Mouse (Mus musculus) cortical plate, adult 2 months (tissue): Measurements from ENCODE around the gene Sema3d.

Experiments used
- CTCF ChIP-seq: fragments of 200-500 bp; IDR thresholded peaks from 2 replicates; pipeline ENCODE4 v1.5.1; 2011; ENCODE audit warnings: mild to moderate bottlenecking, control low read depth, low read length; ENCODE audit not compliant: insufficient read depth; ENCODE audit errors: extremely low read depth
- POLR2A ChIP-seq: fragments of 200-500 bp; IDR thresholded peaks from 2 replicates; pipeline ENCODE4 v1.6.1; 2011; ENCODE audit warnings: mild to moderate bottlenecking, low read length, control low read depth; ENCODE audit not compliant: insufficient read depth; ENCODE audit errors: extremely low read depth

DNA sequence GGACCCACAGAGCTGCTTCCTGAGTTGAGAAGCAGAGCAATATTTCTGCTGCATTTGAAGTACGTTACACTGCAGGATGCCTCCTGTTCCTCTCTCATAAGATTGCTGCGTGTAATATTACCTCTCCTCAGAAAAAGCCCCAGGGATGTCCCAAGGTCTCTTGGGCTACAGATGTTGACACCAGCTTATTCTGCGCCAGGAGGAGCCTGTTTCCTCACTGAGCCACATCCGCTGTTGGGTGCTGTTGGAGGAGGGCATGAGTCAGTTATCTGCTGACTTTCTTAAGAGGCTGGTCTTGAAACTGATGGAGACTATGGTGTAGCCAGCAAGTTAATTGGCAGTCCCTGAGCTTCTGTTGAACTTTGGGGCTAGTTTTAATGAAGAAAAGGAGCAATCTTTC lies 196.6 kb downstream of the Sema3d start:
- TF ChIP-seq CTCF: no peak
- TF ChIP-seq POLR2A: no peak
